Mouse (Mus musculus) lung, embryonic 16.5 days (tissue): ENCODE data around the gene Cbx1. TPM values are rescaled to one million over a fixed set of nuclear protein-coding genes. Genes with fewer than 3 reads are reported as not detected.
"Not testable (repeated sequence)": the region's sequence is repeated elsewhere in the genome, so short reads cannot be mapped to it uniquely, and the experiment has no call there.

ENCODE experiments used
- ATAC-seq: fragments of 200-750 bp; cut with Nextera tagmentation; 2 replicates; pipeline ENCODE4 v1.8.0; 2017; ENCODE audit warnings: low read depth, mild to moderate bottlenecking, moderate library complexity
- H3K27ac ChIP-seq: fragments of 300-500 bp; sonication (generic); 2 replicates; pipeline ENCODE4 v1.5.1; 2014; ENCODE audit warnings: mild to moderate bottlenecking, control low read depth, low read length
- H3K27me3 ChIP-seq: fragments of 300-500 bp; sonication (generic); 2 replicates; pipeline ENCODE4 v1.6.1; 2014; ENCODE audit warnings: low read depth, low read length, mixed read lengths; ENCODE audit not compliant: control insufficient read depth, insufficient read depth
- H3K36me3 ChIP-seq: fragments of 300-500 bp; sonication (generic); 2 replicates; pipeline ENCODE4 v1.6.1; 2014; ENCODE audit warnings: low read length; ENCODE audit not compliant: control insufficient read depth, insufficient read depth
- H3K4me1 ChIP-seq: fragments of 300-500 bp; sonication (generic); replicated peaks from 2 replicates; pipeline ENCODE4 v1.6.1; 2014; ENCODE audit warnings: low read length, mixed read lengths; ENCODE audit not compliant: control insufficient read depth, insufficient read depth
- H3K4me2 ChIP-seq: fragments of 300-500 bp; sonication (generic); 2 replicates; pipeline ENCODE4 v1.6.1; 2014; ENCODE audit warnings: low read depth, low read length, control low read depth
- H3K4me3 ChIP-seq: fragments of 300-500 bp; sonication (generic); 2 replicates; pipeline ENCODE4 v1.5.1; 2014; ENCODE audit warnings: mild to moderate bottlenecking, low read length, control low read depth
- H3K9ac ChIP-seq: fragments of 300-500 bp; sonication (generic); 2 replicates; pipeline ENCODE4 v1.6.1; 2014; ENCODE audit warnings: low read length, control low read depth
- H3K9me3 ChIP-seq: fragments of 300-500 bp; sonication (generic); 2 replicates; pipeline ENCODE4 v1.6.1; 2016; ENCODE audit warnings: low read length; ENCODE audit not compliant: control insufficient read depth
- WGBS: fragments of 180-500 bp; shearing (Covaris S2); extraction: QIAGEN DNeasy Blood & Tissue Kit; methylation state at CpG from one replicate; pipeline ENCODE4 v1.1.7; 2014; 5-methylcytosine and 5-hydroxymethylcytosine counted together
- polyA plus RNA-seq: library from polyadenylated mRNA; unstranded; fragments of >200 nt; fragmentation: Nextera tagmentation; extraction: Ambion mirVana; gene quantifications from 2 replicates; pipeline ENCODE4 v1.2.1, GENCODE M21; 2015

The Cbx1 gene
- polyA plus RNA-seq, 1 experiment from 2014 or later, result 100 TPM

DNA sequence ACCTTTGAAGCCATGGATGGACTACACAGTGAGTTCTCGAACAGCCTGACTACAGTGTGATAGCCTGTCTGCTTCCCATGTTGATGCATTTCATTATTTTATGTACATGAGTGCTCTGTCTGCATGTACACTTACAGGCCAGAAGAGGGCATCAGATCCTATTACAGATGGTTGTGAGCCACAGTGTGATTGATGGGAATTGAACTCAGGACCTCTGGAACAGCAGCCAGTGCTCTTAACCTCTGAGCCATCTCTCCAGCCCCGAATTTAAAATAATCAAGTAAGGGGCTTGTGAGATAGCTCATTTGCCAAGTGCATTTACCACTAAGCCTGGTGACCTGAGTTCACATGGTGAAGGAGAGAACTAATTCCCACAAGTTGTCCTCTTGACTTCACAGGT lies 7.5 kb upstream of the Cbx1 start:
- Histone ChIP-seq H3K27me3 (no peaks in the 10 kb centered on the region), H3K4me1 (peaks cover 6% of the 10 kb centered on the region; the same call in 1 of the 2 replicates), H3K9me3 (no peaks in the 10 kb centered on the region), H3K4me2 (no peak overlapping the region), H3K27ac (no peak overlapping the region), H3K36me3 (no peaks in the 10 kb centered on the region), H3K4me3 (no peak overlapping the region), H3K9ac (no peak overlapping the region)
- ATAC-seq, result no peak
- WGBS, result 59% methylated on average over 2 of the region's 2 CpGs

DNA sequence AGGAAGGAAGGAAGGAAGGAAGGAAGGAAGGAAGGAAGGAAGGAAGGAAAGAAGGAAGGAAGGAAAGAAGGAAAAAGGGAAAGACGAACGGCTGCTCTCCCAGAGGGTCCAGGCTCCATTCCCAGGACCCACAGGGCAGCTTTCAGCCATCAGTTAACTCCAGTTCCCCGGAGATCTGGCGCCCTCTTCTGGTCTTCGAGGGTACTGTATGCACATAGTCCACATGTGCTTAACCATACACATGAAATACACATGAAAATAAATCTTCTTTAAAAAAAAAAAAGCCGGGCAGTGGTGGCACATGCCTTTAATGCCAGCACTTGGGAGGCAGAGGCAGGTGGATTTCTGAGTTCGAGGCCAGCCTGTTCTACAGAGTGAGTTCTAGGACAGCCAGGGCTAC lies 4.1 kb upstream of the Cbx1 start:
- WGBS, result 11% methylated on average over 7 of the region's 7 CpGs

DNA sequence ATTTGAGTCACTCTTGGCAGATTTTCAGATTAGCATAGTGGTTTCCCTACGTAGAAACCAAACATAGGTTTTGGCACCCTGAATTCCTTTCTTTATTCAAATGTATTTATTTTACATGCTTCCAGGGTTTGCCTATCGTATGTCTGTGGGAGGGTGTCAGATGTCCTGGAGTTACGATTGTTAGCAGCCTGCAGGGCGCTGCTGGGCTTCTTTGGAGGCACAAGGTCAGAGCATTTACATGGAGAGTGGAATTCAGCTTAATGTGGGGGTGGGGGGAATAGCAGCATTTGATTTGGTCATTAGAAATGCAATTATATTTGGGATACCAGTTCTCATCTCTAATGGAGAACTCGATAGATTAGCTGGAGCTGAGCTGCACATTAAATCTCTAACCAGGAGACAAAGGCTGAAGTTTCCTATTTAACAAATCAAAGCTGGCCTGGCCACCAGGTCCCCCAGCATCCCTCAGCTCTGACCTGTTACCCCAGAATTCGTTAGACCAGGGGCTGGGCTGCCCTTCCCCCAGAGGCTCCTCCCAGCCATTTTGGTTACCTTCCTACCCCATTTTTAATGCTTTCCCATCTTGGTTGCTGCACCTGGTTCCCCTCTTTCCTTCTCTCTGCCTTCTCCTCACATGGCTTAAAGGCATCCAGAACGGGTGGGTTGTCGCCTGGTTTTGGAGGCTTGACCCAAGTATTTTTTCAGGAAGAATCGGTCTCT lies 2.0 kb upstream of the Cbx1 start:
- H3K27me3 ChIP-seq, result no peaks in the 10 kb centered on the region
- WGBS, result 32% methylated on average over 9 of the region's 9 CpGs
- H3K9me3 ChIP-seq, result no peaks in the 10 kb centered on the region
- no peak overlapping the region for H3K9ac ChIP-seq
- H3K36me3 ChIP-seq, result no peaks in the 10 kb centered on the region
- no peak for ATAC-seq
- H3K4me3 ChIP-seq, result no peak overlapping the region
- H3K4me2 ChIP-seq, result no peak overlapping the region
- no peak overlapping the region for H3K27ac ChIP-seq
- peaks cover 14% of the 10 kb centered on the region for H3K4me1 ChIP-seq

More for the DNA sequence above, 4.1 kb upstream of the Cbx1 start:
- H3K4me3 ChIP-seq, H3K27ac ChIP-seq, H3K36me3 ChIP-seq, H3K9ac ChIP-seq, H3K4me1 ChIP-seq, H3K4me2 ChIP-seq, H3K9me3 ChIP-seq, ATAC-seq, H3K27me3 ChIP-seq: not testable (repeated sequence)

DNA sequence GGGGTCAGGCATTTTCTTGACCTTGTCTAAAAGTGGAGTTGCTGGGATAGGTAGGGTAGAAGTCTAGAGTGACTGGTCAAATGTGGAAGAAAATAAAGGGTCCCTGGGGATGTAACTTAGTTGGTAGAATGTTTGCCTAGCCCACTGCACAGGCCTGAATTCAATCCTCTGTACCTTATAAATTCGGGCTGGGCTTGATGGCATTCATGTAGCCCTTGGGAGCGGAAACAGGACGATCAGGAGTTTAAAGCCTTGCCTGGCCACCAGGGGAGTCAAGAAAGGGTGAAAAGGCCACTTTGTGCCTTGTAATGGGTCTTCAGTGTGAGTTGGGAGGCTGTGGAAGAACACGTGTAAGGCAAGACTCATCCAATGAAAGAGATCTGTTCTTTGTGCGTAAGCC lies 1.1 kb downstream of the Cbx1 start:
- WGBS, result 9% methylated on average over 5 of the region's 5 CpGs

DNA sequence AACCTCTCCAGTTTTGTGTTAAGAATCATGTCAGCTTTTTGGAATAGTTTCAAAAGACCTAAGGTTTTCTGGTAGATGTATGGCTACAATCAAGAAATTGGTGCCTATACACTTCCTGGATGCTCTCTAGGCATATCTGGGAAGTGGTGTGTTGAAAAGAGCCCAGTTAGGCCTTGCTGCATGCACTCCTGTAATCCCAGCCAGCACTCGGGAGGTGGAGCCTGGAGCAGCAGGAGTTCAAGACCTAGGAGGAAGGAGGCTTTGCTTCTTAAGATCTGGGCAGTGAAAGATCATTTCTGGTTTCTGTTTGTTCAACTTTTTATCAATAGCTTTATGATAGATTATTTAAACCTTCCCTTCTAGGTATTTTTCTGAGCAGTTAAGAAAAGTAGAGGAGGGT lies 1.8 kb downstream of the Cbx1 start:
- no peaks in the 10 kb centered on the region for H3K27me3 ChIP-seq
- H3K36me3 ChIP-seq, result peaks cover 1% of the 10 kb centered on the region; the same call in 1 of the 2 replicates
- H3K9ac ChIP-seq, result peak overlapping the region; percentile 38
- H3K27ac ChIP-seq, result no peak overlapping the region
- 6% methylated on average over 1 of the region's 1 CpGs for WGBS
- peak overlapping the region; percentile 90 for H3K4me3 ChIP-seq
- peak overlapping the region; percentile 88 for H3K4me2 ChIP-seq
- H3K4me1 ChIP-seq, result peaks cover 14% of the 10 kb centered on the region
- ATAC-seq, result no peak
- H3K9me3 ChIP-seq, result no peaks in the 10 kb centered on the region

More for the DNA sequence above, 1.1 kb downstream of the Cbx1 start:
- H3K9me3 ChIP-seq, result no peaks in the 10 kb centered on the region
- H3K4me1 ChIP-seq, result peaks cover 14% of the 10 kb centered on the region
- peak overlapping the region; percentile 90 for H3K4me3 ChIP-seq
- H3K4me2 ChIP-seq, result peak overlapping the region; percentile 88
- H3K9ac ChIP-seq, result peak overlapping the region; percentile 95
- peak overlapping the region; percentile 99 for H3K27ac ChIP-seq
- H3K36me3 ChIP-seq, result no peaks in the 10 kb centered on the region
- ATAC-seq, result no peak
- no peaks in the 10 kb centered on the region for H3K27me3 ChIP-seq

DNA sequence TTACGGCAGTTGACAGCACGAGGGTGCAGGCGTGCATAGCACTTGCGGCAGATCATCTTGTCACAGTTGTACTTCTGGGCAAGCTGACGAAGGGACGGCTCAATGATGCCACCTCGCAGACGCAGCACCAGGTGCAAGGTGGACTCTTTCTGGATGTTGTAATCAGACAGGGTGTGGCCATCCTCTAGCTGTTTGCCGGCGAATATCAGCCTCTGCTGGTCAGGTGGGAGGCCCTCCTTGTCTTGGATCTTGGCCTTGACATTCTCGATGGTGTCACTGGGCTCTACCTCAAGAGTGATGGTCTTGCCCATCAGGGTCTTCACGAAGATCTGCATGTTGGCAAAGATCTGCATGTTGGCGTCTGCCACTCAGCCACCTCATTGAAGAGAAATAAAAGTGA lies 6.6 kb downstream of the Cbx1 start:
- Histone ChIP-seq H3K27ac (no peak overlapping the region), H3K4me3 (no peak overlapping the region), H3K9me3 (no peaks in the 10 kb centered on the region), H3K9ac (no peak overlapping the region), H3K4me1 (peaks cover 6% of the 10 kb centered on the region), H3K36me3 (peaks cover 7% of the 10 kb centered on the region; the same call in 1 of the 2 replicates), H3K27me3 (no peaks in the 10 kb centered on the region), H3K4me2 (no peak overlapping the region)
- no peak for ATAC-seq
- 90% methylated on average over 13 of the region's 13 CpGs for WGBS

DNA sequence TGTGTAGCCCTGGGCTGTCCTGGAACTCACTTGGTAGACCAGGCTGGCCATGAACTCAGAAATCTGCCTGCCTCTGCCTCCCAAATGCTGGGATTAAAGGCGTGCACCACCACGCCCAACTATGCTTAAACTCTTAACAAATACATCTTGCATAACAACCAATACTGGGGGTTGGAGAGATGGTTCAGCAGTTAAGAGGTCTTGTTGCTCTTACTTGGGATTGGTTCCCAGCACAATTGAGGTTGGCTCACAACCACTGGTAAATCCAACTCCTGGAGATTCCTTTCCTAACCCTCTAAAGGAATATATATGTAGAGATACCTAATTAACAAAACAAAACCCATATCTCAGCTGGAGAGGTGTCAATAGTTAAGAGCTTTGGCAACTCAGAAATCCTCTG lies 7.2 kb downstream of the Cbx1 start:
- peaks cover 10% of the 10 kb centered on the region; the same call in 1 of the 2 replicates for H3K36me3 ChIP-seq
- no peak overlapping the region for H3K4me3 ChIP-seq
- ATAC-seq, result no peak
- H3K4me2 ChIP-seq, result no peak overlapping the region
- H3K9ac ChIP-seq, result no peak overlapping the region
- H3K27me3 ChIP-seq, result no peaks in the 10 kb centered on the region
- no peak overlapping the region for H3K27ac ChIP-seq
- WGBS, result 94% methylated on average over 2 of the region's 2 CpGs
- H3K4me1 ChIP-seq, result no peaks in the 10 kb centered on the region; the same call in none of the 2 replicates
- no peaks in the 10 kb centered on the region for H3K9me3 ChIP-seq

DNA sequence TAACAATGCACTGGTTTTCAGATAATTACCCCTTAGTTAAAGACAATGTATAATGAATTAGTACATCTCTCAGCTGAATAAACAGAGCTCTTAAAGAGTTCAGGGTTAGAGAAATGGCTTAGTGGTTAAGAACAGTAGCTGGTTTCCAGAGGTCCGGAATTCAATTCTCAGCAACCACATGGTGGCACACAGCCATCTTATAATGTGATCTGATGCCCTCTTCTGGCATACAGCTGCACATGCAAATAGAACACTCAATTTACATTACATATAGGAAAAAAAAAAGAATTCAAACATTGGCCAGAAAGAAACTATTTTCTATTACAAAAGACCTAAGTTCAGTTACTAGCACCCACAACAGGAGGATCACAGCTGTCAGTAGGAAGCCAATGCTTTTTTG lies 7.7 kb downstream of the Cbx1 start:
- Histone ChIP-seq H3K9me3 (no peaks in the 10 kb centered on the region), H3K4me3 (no peak overlapping the region), H3K27me3 (no peaks in the 10 kb centered on the region), H3K9ac (no peak overlapping the region), H3K27ac (no peak overlapping the region), H3K4me2 (no peak overlapping the region), H3K4me1 (no peaks in the 10 kb centered on the region; the same call in 1 of the 2 replicates), H3K36me3 (peaks cover 14% of the 10 kb centered on the region; the same call in 1 of the 2 replicates)
- ATAC-seq, result no peak
- 44% methylated on average over 1 of the region's 1 CpGs for WGBS

DNA sequence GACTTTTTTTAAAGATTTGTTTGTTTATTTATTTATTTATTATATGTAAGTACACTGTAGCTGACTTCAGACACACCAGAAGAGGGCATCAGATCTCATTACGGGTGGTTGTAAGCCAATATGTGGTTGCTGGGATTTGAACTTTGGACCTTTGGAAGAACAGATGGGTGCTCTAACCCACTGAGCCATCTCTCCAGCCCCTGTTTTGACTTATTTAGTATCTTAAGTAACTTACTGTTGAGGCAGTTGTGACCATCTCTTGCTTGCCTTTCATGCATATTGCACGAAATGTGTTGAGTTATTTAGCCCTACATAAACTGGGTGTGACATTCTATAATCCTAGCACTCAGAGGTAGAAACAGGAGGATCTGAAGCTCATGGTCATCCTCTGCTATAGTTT lies 10.6 kb downstream of the Cbx1 start:
- Histone ChIP-seq H3K27me3 (no peaks in the 10 kb centered on the region), H3K4me3 (no peak overlapping the region), H3K4me1 (no peaks in the 10 kb centered on the region), H3K4me2 (no peak overlapping the region), H3K36me3 (peaks cover 30% of the 10 kb centered on the region), H3K27ac (no peak overlapping the region), H3K9me3 (no peaks in the 10 kb centered on the region), H3K9ac (no peak overlapping the region)
- no peak for ATAC-seq
- WGBS, result 91% methylated on average over 2 of the region's 2 CpGs
